Mouse (Mus musculus): ENCODE results near the gene Serp1. TPM values are rescaled to one million over a fixed set of nuclear protein-coding genes. Genes with fewer than 3 reads are reported as not detected.

The Serp1 gene
- polyA plus RNA-seq, 1 experiment from 2014 or later: 153 TPM

Other genes starting within 250 kb of the Serp1 start
- 12.6 and 14.5 TPM in 2 replicates for gene Tsc22d2, start 111.2 kb downstream of the Serp1 start, polyA plus RNA-seq (2016; fragmentation: Nextera tagmentation; extraction: Ambion mirVana)
- 56.1 and 57.4 TPM in 2 replicates for gene Eif2a, start 71 bp downstream of the Serp1 start, polyA plus RNA-seq (2016; fragmentation: Nextera tagmentation; extraction: Ambion mirVana)
- gene Selenot, start 50.7 kb upstream of the Serp1 start, polyA plus RNA-seq (2016; fragmentation: Nextera tagmentation; extraction: Ambion mirVana): 16.3 and 18.0 TPM in 2 replicates
- gene Erich6, start 111.3 kb upstream of the Serp1 start, polyA plus RNA-seq (2016; fragmentation: Nextera tagmentation; extraction: Ambion mirVana): 0.09 TPM in 1 of 2 replicates, not detected in the other
- 6.5 and 7.4 TPM in 2 replicates for gene Siah2, start 166.5 kb upstream of the Serp1 start, polyA plus RNA-seq (2016; fragmentation: Nextera tagmentation; extraction: Ambion mirVana)

All from limb, embryonic 12.5 days (tissue).